Mouse (Mus musculus) lung, postnatal 36 days (tissue): ENCODE measurements around the gene Fam114a1.

Experiments used
- DNase-seq: peaks from one replicate; pipeline ENCODE4 v3.0.0; 2022; ENCODE audit warnings: mixed read lengths

The Fam114a1 gene

GRCm38 (mm10) chr5:64969861-64970771 lies at the start of gene Fam114a1:
TSS of gene Fam114a1 (plus strand) at chr5:64970071.
- DNase-seq = peak; percentile 86

- peak; percentile 22 for DNase-seq
Observed at GRCm38 (mm10) chr5:64922891-64923381, 46.9 kb upstream of the Fam114a1 start.

GRCm38 (mm10) chr5:64932215-64932614 lies 37.7 kb upstream of the Fam114a1 start:
- DNase-seq = no peak

- no peak for DNase-seq
Observed at GRCm38 (mm10) chr5:64932775-64933174, 37.1 kb upstream of the Fam114a1 start.

- no peak for DNase-seq
Observed at GRCm38 (mm10) chr5:64951486-64951885, 18.4 kb upstream of the Fam114a1 start.

- DNase-seq = no peak
Observed at GRCm38 (mm10) chr5:64954931-64955330, 14.9 kb upstream of the Fam114a1 start.

- DNase-seq = peak; percentile 25
Observed at GRCm38 (mm10) chr5:64958991-64959842, 10.7 kb upstream of the Fam114a1 start.

- peak; percentile 83 for DNase-seq
Observed at GRCm38 (mm10) chr5:64959843-64960230, 10.0 kb upstream of the Fam114a1 start, which contains the start of gene Tlr6. TSS of gene Tlr6 (minus strand) at chr5:64960097.

GRCm38 (mm10) chr5:64960857-64961391 lies 8.9 kb upstream of the Fam114a1 start:
- DNase-seq = peak; percentile 52

- DNase-seq = no peak
Observed at GRCm38 (mm10) chr5:64963271-64963670, 6.6 kb upstream of the Fam114a1 start.

GRCm38 (mm10) chr5:64963735-64964134 lies 6.1 kb upstream of the Fam114a1 start:
- no peak for DNase-seq

GRCm38 (mm10) chr5:64968961-64969860 lies 660 bp upstream of the Fam114a1 start:
- DNase-seq = peak; percentile 62

GRCm38 (mm10) chr5:64975121-64975520 lies 5.2 kb downstream of the Fam114a1 start:
- no peak for DNase-seq

- DNase-seq = no peak
Observed at GRCm38 (mm10) chr5:64977128-64977527, 7.3 kb downstream of the Fam114a1 start.

GRCm38 (mm10) chr5:64985971-64986370 lies 16.1 kb downstream of the Fam114a1 start:
- peak; percentile 47 for DNase-seq

GRCm38 (mm10) chr5:64989940-64990339 lies 20.1 kb downstream of the Fam114a1 start:
- no peak for DNase-seq

GRCm38 (mm10) chr5:64992540-64992939 lies 22.7 kb downstream of the Fam114a1 start:
- DNase-seq = no peak

GRCm38 (mm10) chr5:64995408-64995807 lies 25.5 kb downstream of the Fam114a1 start:
- DNase-seq = no peak

GRCm38 (mm10) chr5:65002940-65003824 lies 33.3 kb downstream of the Fam114a1 start:
- peak; percentile 63 for DNase-seq

GRCm38 (mm10) chr5:65003946-65004535 lies 34.2 kb downstream of the Fam114a1 start:
- no peak for DNase-seq
